Mouse (Mus musculus) effector memory CD4-positive, alpha-beta T cell, adult 5 months (primary cell): ENCODE data around the gene Uhrf1. TPM values are rescaled to one million over a fixed set of nuclear protein-coding genes. Genes with fewer than 3 reads are reported as not detected.

Source experiments
- polyA plus RNA-seq: library from polyadenylated mRNA; unstranded; fragments of 100-300 nt; shearing (Covaris generic); gene quantifications from one replicate; pipeline ENCODE4 v1.2.1, GENCODE M21; 2017

Uhrf1 gene
- 6.8 TPM for polyA plus RNA-seq

GRCm38 (mm10) chr17:56303160-56303846, at the start of gene Uhrf1:
Uhrf1 (plus strand) TSS chr17:56303321.

GRCm38 (mm10) chr17:56256239-56256881, 46.8 kb upstream of the Uhrf1 start, which contains the start of gene Fem1a:
Fem1a (plus strand) TSS chr17:56256810.

GRCm38 (mm10) chr17:56276643-56277566, 26.2 kb upstream of the Uhrf1 start, which contains the start of gene Ticam1:
Ticam1 (minus strand) TSS chr17:56276786.

GRCm38 (mm10) chr17:56292531-56293222, 10.4 kb upstream of the Uhrf1 start, which contains the start of gene Plin3:
Plin3 (minus strand) TSS chr17:56292873.

DNA sequence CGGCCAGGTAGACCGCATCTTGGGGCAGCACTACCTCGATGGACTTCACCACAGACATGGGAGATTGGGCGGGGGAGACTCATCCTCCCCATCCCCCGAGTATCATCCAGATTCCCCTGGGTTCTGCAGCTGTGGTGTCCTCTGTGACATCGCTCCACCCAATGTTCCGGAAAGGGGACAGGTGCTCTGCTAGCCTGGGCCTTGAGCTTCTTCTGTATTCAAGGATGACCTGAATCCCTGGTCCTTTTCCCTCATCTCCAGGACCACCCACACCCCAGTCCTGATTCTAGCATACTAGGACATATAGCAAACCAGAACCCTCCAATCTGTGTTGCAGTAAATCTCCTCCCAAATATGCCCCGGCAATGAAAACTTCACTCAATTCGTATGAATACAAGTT, 2.9 kb upstream of the Uhrf1 start, which contains the start of gene Arrdc5:
Gene Arrdc5 (minus strand): TSS at position 101 of the 400 bp plus-strand sequence.

DNA sequence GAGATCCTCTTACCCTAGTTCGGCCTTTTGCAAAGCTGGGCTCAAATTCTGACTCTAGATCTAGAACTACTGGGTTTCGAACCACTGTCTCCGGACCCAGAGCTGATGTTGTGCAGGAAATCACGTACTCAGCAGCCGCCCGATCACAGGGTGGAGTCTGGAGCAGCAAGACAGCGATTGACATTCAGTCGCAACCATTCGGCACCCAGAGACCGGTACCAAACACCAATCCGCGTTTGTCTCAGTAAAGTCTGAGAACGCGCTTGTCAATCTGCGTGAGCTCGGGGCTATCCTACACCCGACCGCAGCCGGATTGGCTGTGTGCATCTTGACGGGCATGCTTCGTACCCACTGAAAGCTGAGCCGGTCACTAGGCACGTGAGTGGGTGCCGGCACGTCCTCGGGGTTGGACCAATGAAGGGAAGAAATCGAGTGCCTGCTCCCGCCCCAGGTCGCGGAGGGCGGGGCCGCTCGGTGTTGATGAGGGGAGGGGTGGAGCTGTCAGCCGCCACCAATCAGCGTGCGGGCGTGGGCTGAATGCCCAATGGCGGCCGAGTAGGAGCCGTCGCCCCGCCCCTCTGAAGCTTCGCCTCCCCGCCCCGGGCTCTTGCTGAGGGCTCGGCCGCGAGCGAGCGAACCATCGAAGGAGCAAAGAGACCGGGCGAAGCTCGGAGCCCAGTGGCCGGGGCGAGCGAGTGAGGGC, 22.5 kb downstream of the Uhrf1 start, which contains the start of gene Kdm4b:
Gene Kdm4b (plus strand): TSS at position 613 of the 703 bp plus-strand sequence.

Other genes with a start within 250 kb of the Uhrf1 start
- gene Ubxn6, start 228.3 kb upstream of the Uhrf1 start, polyA plus RNA-seq, result 63.5 TPM
- gene Hdgfl2, start 223.7 kb upstream of the Uhrf1 start, polyA plus RNA-seq, result 113 TPM
- not detected for gene Plin4, start 193.5 kb upstream of the Uhrf1 start, polyA plus RNA-seq
- not detected for gene Plin5, start 185.7 kb upstream of the Uhrf1 start, polyA plus RNA-seq
- gene Lrg1, start 181.3 kb upstream of the Uhrf1 start, polyA plus RNA-seq, result not detected
- 0.16 TPM for gene Sema6b, start 163.0 kb upstream of the Uhrf1 start, polyA plus RNA-seq
- gene Tnfaip8l1, start 140.8 kb upstream of the Uhrf1 start, polyA plus RNA-seq, result 19.0 TPM
- gene Mydgf, start 119.4 kb upstream of the Uhrf1 start, polyA plus RNA-seq, result 49.2 TPM
- 38.9 TPM for gene Dpp9, start 84.4 kb upstream of the Uhrf1 start, polyA plus RNA-seq
- 12.0 TPM for gene Fem1a, start 46.5 kb upstream of the Uhrf1 start, polyA plus RNA-seq
- gene Ticam1, start 26.5 kb upstream of the Uhrf1 start, polyA plus RNA-seq, result 2.8 TPM
- 20.6 TPM for gene Plin3, start 10.4 kb upstream of the Uhrf1 start, polyA plus RNA-seq
- not detected for gene Arrdc5, start 3.0 kb upstream of the Uhrf1 start, polyA plus RNA-seq
- gene Kdm4b, start 22.7 kb downstream of the Uhrf1 start, polyA plus RNA-seq, result 44.5 TPM
- 7.4 TPM for gene Ptprs, start 173.2 kb downstream of the Uhrf1 start, polyA plus RNA-seq
- not detected for gene Znrf4, start 209.1 kb downstream of the Uhrf1 start, polyA plus RNA-seq